Mouse (Mus musculus): ENCODE data around the gene Gm1123.

GRCm38 (mm10) chr9:98963661-98964060 is 71.9 kb downstream of the Gm1123 start:
- TF ChIP-seq CTCF (IDR thresholded peaks at IDR 0.05; ENCODE audit: low read depth) (no peak), EP300 (optimal IDR thresholded peaks at IDR 0.05) (no peak)

Measured in stomach, postnatal 0 days (tissue).